Mouse (Mus musculus): Measurements from ENCODE around the gene Ccm2.
A peak's percentile ranks its signal among the peaks of the same experiment; 100 is the strongest.

Gene Ccm2

DNA sequence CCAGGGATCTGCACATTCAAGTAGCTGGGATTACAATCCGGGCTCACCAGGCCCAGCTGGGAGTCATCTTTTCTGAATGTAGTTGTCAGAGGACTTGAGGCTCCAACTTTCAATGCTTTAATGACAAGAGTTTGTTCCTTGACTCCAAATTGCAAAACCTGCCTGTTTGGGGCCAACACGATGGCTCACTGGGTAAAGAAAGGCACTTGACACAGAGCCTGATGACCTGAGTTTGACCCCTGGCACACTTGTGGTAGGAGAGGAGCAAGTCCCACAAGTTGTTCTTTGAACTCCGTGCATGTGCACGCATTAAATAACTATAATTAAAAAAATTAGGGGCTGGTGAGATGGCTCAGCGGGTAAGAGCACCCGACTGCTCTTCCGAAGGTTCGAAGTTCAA is 16.7 kb upstream of the Ccm2 start:
- DNase-seq (ENCODE audit: extremely low spot score): no peak

DNA sequence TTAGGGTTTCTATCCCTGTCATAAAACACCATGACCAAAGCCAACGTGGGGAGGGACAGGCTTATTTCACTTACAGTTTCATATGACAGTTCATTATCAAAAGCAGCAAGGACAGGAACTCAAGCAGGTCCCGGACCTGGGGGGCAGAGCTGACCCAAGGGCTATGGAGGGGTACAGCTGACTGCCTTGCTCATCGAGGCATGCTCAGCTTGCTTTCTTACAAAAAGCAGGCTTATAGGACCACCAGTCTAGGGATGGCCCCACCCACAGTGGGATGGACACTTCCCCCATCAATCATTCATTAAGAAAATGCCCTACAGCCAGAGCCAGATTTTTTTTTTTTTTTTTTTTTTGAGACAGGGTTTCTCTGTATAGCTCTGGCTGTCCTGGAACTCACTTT is 15.9 kb upstream of the Ccm2 start:
- DNase-seq (ENCODE audit: extremely low spot score): no peak

DNA sequence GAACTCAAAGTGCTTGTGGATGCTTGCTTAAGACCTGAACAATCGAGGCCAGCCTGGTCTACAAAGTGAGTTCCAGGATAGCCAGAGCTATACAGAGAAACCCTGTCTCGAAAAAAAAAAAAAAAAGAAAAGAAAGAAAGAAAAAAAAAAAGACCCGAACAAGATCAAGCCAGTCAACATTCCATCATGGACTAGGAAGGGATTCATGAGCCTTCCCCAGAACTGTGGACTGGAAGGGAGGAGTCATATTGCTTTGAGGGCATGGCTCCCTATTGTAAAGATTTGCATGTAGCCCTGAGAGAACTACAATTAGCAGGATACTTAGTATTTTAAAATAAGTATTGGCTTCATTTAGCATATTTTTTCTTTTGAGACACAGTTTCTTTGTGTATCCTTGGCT is 2.0 kb upstream of the Ccm2 start:
- no peak for DNase-seq (ENCODE audit: extremely low spot score)

DNA sequence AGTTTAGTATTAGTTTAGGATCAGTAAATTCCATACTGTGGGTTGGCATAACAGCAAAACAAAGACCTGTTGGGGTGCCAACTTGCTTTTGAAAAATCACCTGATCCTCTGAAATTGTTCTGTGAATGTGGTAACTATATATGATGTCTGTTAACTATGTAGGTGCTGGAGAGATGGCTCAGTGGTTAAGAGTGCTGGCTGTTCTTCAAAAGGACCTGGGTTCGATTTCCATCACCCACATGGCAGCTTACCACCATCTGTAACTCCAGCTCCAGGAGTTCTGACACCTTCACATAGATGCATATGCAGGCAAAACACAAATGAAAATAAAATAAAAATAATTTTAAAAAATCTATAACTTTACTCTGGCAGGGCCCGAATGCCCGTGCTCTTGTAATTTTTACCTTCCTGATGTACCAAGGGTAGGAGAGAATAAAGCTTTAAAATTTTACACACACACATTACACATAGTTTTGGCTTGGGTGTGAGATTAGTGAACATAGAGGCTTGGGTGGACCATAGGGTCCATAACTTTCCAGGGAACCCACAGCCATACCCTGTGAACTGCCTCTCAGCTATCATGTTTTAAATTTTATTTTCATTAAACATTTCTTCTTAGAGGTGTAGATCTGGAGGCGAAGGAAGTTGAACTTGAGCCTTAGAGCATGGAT is 1.4 kb upstream of the Ccm2 start:
- no peak for DNase-seq (ENCODE audit: extremely low spot score)

DNA sequence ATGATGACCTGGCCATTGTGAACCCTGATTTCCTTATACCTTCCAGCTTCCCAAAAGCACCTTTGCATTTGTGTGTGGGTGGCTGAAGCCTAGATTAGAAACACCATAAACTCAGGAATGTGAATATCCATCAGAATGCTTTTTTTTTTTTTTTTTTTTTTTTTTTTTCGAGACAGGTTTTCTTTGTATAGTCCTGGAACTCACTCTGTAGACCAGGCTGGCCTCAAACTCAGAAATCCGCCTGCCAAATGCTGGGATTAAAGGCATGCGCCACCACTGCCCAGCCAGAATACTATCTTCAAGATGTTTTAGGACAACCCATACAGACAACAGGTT is 862 bp upstream of the Ccm2 start:
- no peak for DNase-seq (ENCODE audit: extremely low spot score)

DNA sequence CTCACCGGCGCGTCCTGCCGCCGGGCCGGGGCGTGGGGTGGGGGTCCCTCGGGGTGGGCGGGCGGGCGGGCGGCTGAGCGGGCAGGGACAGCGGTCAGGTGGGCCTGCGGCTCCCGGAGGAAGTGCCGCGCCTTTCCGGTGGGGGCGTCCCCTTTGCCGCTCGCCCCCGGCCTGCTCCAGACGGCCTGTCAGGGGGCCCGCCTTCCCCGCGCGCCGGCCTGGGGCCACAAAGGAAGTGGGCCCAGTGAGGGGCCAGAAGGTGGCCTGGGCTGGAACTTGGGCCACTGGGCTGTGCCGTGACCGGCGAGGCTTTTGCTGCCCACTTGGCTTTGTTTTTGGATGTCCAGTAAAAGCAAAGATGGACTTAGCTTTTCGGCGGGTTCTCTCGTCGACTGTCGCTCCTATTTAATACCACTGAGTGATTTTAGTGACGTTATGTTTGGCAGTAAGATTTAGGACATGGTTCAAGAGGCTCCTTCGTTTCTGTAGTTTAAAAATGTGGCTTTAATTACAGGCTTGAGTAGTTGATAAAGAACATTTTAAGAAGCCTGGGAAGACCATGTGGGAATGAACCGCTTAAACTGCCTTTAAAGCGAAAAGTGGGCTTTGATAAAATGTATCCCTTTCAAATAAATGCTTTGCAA is 472 bp downstream of the Ccm2 start:
- DNase-seq (ENCODE audit: extremely low spot score): peak; percentile 83

DNA sequence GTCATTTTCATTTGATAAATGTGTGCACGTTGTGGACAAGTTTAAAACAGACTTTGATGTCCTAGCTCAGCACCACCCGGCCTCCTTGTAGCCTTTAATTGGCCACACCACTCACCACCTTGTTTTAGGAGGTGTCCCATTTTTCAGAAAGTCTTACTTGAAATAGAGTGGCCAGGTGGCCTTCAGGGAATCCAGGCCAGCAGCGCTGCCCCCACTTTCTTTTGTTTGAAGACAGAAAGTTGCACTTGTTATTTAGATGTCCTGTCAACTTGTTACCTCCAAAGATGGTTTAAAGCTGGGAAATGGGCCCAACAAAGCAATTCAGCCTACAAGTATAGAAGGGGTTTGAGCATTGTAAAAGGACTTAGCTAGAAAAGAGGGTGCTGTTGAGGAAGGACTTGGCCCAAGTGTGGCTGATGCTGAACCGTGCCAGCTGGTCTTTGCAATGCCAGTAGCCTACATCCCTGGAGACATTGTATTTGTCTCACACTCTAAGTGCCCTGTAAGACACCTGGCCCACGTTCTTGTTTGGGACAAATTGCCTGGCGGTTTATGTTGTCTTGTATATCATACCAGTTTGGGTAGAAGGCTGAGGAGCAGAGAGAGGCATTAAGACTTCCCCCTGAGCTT is 1.1 kb downstream of the Ccm2 start:
- DNase-seq (ENCODE audit: extremely low spot score): no peak

DNA sequence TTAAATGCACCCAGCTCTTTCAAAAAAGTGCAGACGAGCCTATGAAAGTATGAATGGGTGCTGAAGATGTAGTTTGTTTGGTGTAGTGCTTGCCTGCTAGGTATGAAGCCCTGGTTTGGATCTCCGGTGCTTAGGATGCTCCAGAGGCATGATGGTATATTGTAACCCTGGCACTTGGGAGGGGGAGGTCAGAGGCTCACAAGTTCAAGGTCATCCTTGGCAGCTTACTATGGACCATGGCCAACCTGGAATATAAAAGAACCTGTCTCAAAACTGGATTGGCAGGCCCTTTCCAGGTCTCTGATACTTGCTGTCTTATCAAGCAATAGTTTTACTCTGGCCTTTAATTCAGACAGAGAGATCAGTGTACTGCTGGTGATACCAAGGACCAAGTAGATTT is 3.1 kb downstream of the Ccm2 start:
- no peak for DNase-seq (ENCODE audit: extremely low spot score)

DNA sequence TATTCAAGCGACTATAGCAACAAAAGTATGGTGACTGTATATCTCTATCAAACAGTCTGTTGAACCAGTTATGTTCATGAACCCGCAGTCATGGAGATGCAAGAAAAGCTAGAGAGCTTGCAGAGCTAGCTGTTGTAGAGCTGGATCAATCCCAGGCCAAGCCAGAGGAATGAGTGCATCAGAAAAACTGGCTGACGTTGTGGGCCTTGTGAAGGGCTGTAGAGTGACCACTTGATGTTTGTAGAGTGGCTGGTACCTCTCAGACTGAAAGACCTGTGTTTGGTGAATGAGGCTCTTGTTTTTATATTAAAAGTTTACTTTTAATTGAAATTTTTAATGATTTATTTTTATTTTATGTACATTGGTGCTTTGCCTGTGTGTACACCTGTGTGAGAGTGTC is 3.5 kb downstream of the Ccm2 start:
- no peak for DNase-seq (ENCODE audit: extremely low spot score)

DNA sequence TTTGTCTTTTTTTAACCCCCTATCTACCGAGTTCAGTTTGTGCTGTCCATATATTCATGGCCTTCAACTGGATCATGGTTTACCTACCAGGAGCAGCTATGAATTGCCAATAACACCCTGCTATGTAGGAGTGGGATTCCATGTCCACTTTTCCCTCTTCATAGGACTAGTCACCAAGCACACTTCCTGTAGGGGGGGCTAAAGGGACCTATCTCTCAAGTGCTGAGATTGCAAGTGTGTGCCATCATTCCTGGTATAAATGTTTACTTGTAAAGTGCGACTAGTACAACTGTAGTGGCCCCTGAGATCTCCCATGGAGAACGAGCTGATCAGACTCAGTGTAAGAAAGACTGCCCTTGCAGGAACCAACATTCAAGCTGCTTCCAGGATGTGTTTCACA is 11.5 kb downstream of the Ccm2 start:
- no peak for DNase-seq (ENCODE audit: extremely low spot score)

DNA sequence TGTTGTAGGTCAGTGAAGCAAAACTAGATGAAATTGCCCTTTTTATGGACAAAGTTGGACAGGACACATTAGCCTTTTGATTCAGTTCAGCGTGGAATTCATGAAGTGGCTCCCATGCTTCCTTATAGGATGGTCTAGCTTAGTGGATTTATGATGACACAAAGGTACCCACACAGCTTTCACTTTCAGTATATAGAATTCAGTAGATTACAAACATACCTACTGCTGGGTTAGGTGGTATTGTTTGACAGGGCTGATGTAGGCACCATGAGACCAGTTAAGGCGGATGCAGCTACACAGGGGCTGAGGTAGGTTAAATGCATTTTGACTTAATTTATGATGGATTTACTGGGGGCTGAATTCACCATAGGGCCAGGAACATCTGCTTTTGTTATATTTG is 13.3 kb downstream of the Ccm2 start:
- no peak for DNase-seq (ENCODE audit: extremely low spot score)

DNA sequence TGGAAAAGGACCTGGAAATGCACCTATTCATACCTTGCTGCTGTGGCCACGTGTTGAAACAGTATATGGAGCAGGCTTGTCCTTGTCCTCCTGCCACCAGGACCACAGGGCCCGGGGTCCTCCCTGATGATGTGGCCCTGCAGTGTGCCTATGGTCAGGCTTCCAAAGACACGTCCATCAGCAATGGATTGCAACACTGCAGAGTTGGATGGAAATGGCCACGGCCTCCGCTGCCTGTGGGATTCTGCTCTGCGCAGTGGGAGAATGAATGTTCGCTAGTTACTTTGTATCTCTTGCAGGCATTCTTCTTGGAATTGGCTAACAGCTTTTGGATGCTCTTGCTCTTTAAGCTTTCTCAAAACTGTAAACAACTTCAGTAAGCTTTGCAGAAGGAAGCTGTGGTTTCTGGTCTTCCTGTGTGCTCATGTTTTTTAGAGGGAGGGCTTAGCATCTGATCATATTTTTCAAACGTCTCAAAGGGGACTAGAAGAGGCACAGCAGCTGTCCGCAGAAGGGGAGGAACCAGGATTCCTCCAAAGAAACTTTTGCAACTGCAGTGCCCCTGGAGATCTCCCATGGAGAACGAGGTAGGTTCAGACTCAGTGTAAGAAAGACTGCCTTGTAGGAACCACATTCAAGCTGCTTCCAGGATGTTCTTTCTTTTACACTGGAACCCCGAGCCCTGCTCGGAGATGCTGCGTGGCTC is 14.1 kb downstream of the Ccm2 start:
- no peak for DNase-seq (ENCODE audit: extremely low spot score)

DNA sequence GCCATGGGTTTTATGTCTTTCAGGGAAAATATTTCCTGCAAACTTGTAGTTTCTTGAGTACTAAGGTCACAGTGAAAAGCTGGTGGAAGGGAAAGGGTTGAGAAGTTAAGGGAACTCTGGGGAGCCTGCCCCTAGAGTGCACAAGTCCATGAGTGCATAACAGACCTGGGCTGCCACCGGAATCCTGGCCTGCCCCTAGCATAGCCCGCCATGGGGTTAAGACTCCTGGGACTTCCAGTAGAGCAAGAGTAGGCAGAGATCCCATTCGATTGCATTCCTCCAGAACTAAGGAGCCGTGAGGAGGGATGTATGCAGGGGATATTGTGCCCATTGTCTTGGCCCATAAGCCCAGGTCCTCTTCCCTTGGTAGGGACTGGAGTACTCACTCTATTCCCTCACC is 14.8 kb downstream of the Ccm2 start:
- DNase-seq (ENCODE audit: extremely low spot score): no peak

DNA sequence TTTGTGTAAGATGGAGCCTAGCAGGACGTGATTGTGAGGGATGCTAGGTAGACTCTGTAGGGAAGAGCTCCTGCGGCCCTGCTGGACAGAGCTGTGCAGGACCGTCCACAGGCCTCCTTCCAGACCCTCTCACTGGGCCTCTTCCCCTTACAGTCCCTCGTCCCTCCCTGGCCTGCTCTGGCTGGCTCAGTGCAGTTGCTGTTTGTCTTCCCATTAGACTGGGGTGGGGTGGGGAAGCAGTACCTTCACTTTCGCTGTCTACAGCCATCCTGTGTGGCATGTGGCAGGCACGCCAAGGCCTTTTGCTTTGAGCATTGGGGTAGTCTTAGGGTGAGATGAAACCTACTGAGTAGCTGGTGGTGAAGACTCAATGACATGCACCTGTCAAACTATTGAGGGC is 15.7 kb downstream of the Ccm2 start:
- no peak for DNase-seq (ENCODE audit: extremely low spot score)

DNA sequence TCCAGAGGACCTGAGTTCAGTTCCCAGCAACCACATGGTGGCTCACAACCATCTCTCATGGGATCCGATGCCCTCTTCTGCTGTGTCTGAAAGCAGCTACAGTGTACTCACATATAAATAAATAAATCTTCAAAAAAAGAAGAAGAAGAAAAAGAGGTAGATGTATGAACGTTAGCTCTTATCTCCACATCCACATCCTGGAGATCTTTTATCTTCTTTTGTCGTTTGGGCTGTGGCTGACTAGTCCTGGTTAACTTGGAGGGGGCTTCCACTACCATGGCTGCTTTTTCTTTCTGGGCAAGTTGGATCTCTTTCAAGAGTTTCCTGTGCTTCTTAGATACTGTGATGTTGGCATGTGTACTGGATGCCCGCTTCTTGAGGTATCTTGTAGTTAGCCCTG is 16.5 kb downstream of the Ccm2 start:
- DNase-seq (ENCODE audit: extremely low spot score): no peak

DNA sequence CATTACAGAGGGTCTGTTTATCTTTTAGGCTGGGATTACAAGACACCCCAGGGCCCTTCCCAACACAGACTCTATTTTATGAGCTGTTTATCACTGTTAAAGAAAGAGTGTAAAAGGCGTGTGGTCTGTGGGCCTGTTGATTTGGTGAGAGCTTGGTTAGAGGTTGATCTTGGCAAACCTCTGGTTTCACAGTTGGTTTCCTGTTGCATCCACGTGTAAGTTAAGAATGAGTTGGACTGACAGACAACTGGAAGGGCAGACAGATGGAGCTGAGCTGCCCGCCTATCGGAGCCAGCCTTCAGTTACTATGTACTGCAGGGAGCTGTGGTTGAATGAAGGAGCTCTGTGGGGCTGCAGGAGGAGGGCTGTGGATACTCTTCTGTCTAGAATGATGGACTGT is 19.8 kb downstream of the Ccm2 start:
- DNase-seq (ENCODE audit: extremely low spot score): no peak

DNA sequence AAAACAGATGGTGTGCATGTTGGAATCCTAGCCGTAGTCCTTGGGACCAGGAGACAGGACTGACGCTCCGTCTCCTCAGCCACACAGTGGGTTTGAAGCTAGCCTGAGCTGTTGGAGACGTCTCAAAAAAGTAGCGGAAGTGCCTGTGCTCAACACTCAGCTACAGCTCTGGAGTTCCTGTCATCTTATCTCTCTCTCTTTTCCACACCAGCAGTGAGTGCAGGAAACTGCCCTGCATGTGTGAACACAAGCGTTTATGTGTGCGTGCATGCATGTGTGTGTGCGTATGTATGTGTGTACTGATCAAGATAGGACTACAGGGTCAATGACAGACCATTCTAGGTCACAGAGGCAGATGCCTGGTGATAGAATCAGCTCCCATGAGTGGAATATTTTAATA is 21.3 kb downstream of the Ccm2 start:
- DNase-seq (ENCODE audit: extremely low spot score): no peak

DNA sequence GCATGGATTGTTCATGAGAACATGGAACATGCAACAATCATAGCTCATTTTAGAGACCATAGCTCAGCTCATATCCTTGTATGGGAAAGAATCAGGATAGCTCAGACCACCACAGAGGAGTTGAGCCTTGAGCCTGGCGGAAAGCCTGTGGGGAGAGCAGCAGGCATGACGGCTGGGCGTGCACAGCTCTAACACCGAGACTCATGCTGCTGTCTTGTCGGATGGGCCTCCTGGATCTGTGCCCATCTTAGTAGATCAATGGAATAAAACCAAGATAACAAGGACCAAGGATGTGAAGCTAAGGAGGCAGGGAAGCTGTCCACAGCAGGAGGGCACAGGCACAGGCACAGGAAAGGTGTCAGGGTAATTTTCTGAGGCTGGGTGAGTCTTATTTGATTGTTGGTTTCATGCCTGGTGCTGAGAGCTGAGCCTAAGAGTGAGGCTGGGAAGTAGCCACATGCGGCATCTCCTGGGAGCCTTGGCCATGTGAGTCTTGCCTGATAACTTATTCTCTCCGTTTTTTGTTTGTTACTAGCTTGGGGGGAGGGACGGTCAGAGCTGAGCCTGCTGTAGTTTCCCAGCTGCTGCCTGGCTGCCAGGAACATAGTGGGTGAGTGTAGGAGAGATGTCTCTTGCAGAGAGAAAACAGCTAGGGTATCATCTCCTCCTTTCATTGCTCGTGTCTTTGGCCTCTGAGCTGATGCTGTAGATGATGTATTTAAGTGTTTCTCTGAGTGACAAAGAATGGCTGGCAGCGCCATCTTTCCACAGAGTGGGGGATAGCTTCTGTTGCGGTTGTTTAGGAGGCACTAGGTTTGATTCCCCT is 22.1 kb downstream of the Ccm2 start:
- no peak for DNase-seq (ENCODE audit: extremely low spot score)

DNA sequence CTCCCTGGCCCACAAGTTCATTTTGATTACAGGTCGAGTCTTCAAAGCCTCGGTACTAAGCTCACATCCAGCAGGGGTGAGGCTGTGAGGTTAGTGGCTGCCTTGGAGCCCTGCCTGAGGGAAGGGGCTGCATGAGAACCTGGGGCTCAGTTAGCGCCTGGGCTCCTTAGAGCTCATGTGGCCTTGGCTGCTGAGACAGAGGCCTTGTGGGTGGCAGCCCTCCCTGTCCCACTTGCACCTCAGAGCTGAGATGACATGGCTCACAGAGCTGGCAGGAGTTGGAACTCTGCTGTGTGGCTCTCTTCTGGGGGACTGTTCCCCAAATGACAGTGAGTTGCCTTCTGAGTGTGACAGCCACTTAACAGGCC is 22.7 kb downstream of the Ccm2 start:
- DNase-seq (ENCODE audit: extremely low spot score): no peak

DNA sequence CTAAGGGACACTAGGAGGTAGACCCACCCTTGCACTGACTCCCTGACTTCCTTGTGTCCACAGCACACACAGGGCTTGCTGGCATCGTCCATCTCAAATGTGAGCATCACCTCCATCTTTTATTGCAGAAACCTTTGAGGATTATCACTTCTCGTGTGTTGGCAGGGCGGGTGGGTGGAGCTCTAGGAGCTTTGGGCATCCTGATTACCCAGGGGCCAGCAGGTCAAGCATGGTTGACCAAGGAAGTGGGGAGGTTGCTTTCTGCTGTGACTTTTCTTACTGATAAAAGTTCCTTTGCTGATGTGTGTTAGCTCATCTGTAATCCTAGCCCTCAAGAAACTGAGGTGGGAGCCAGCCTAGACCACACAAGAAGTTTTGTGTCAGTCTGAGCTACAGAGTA is 29.5 kb downstream of the Ccm2 start:
- DNase-seq (ENCODE audit: extremely low spot score): no peak

DNA sequence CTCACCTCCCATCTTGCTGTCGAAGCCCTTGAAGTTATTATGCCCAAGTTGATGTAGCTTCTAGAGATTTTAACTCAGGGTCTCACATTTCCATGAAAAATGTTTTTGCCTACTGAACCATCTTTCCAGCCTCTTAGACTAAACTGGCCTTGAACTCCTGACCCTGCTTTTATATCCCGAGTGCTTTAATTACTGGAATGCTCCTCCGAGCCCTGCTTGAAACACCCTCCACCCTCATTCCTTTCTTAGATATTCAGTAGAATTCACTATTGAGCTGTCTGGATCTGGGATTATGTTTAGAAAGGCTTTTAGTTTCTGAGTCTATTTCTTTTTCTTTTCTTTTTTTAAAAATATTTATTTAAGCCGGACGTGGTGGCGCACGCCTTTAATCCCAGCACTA is 32.7 kb downstream of the Ccm2 start:
- DNase-seq (ENCODE audit: extremely low spot score): no peak

DNA sequence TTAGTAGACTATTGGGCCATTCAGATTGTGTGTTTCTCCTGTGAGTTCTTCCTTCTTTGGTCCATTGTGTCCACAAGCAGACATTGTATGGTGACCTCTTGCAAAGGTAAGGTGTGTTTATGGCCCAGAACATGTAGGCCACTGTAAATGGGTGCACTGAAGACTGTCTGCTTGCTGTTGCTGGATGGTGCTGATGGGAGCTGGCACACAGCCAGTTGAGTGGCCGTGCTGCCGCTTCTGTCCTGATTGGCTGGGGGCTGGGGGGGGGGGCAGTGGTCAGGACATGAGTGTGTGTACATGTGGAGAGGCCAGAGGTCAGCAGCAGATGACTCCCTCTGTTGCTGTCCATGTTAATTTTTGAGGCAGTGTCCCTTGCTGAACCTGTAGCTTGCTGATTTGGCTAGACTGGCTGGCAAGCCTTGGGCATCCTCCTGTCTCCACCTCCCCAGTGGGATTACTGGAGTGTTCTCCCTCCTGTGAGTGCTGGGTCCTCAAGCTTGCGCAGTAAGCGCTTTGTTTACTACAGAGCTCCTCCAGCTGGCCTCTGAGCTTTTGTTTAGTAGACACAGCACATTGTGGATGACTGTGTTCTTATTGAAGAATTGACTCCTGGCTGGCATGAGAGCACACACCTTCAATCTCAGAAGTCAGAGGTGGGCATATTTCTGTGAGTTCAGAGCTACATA is 33.5 kb downstream of the Ccm2 start:
- DNase-seq (ENCODE audit: extremely low spot score): no peak

All from embryo, embryonic 9.5 days (tissue).